Mouse (Mus musculus) heart, adult 2 months (tissue): Measurements from ENCODE around the gene E130311K13Rik.

Experiments used
- CTCF ChIP-seq: fragments of 200-600 bp; IDR thresholded peaks from 2 replicates; pipeline ENCODE4 v1.8.1; 2022; ENCODE audit warnings: antibody characterized with exemption, mild to moderate bottlenecking, moderate library complexity
- EP300 ChIP-seq: fragments of 200-500 bp; IDR thresholded peaks from 2 replicates; pipeline ENCODE4 v1.6.1; 2011; ENCODE audit warnings: low read depth, low read length, control low read depth; ENCODE audit not compliant: insufficient read depth
- POLR2A ChIP-seq: fragments of 200-500 bp; IDR thresholded peaks from 2 replicates; pipeline ENCODE4 v1.6.1; 2011; ENCODE audit warnings: mild to moderate bottlenecking, low read depth, low read length, control low read depth; ENCODE audit not compliant: insufficient read depth

- TF ChIP-seq POLR2A, result no peak
- no peak for TF ChIP-seq CTCF
- TF ChIP-seq EP300, result no peak
These were observed 12.1 kb upstream of the E130311K13Rik start for GRCm38 (mm10) chr3:63941204-63941850.
